Mouse (Mus musculus): ENCODE results near the gene F13b. TPM values are rescaled to one million over a fixed set of nuclear protein-coding genes. Genes with fewer than 3 reads are reported as not detected.

F13b gene
- polyA plus RNA-seq, 1 experiment from 2014 or later = not detected

DNA sequence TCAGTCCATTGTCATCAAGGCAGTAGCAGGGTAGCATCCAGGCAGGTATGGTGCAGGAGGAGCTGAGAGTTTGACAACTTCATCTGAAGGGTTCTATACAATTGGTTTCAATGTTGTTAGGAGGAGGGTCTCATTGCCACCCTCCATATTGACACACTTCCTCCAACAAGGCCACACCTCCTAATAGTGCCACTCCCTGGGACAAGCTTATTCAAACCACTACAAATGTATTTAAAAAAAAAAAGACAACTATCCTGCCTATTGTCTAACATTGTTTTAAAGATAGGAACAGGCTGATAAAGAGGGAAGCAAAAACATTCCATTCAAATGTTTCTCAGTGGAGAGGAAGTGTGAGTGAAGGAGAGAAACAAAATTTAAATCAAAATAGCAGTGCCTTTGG, 1.8 kb upstream of the F13b start:
- H3K27ac ChIP-seq (replicated peaks) = no peak overlapping the region
- peaks cover 14% of the 10 kb centered on the region for H3K36me3 ChIP-seq
- ATAC-seq (ENCODE audit: extremely low read depth, insufficient number of reproducible peaks, low FRiP score, low TSS enrichment) = no peak
- no peaks in the 10 kb centered on the region for H3K27me3 ChIP-seq (replicated peaks)
- H3K9me3 ChIP-seq = no peaks in the 10 kb centered on the region
- H3K4me1 ChIP-seq = no peaks in the 10 kb centered on the region
- H3K9ac ChIP-seq = no peak overlapping the region
- H3K4me3 ChIP-seq = no peak overlapping the region
- no peak overlapping the region for H3K4me2 ChIP-seq

DNA sequence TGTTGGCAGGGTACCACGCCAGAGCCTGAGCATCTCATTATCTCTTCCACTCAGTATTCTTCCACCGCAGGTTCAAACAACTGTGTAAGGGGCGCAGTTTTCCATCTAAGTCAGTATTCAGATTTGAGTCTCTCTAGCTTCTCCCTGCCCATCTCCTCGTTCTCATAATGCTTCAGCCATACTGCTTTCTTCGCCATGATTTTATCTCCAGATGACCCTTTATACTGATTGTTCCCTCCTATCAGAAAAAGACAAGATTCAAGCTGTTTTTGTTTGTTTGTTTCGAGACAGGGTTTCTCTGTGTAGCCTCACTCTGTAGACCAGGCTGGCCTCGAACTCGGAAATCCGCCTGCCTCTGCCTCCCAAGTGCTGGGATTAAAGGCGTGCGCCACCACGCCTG, 13.1 kb downstream of the F13b start:
- Histone ChIP-seq H3K27ac (replicated peaks) (no peak overlapping the region), H3K9ac (no peak overlapping the region), H3K4me1 (no peaks in the 10 kb centered on the region), H3K4me3 (no peak overlapping the region), H3K36me3 (no peaks in the 10 kb centered on the region), H3K27me3 (replicated peaks) (no peaks in the 10 kb centered on the region), H3K4me2 (no peak overlapping the region), H3K9me3 (no peaks in the 10 kb centered on the region)
- ATAC-seq (ENCODE audit: extremely low read depth, insufficient number of reproducible peaks, low FRiP score, low TSS enrichment) = no peak
- 84% methylated on average over 12 of the region's 12 CpGs for WGBS

DNA sequence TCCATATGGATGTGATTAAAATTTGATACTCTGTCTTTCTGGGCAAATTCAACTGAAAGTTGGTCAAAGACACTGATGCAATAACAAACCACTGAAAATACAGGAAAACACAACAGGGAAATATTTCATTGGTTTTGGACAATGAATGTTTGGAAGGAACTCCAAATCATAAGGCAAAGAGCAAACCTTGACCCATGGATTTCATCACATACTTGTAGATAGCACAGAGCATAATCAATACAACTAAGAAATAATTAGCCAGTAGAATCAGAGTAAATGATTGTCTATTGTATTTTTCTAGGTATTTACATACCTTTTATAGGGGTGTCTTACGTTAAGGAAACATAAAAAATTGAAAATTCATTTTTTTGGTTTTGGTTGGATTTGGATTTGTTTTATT, 47.0 kb downstream of the F13b start:
- H3K9me3 ChIP-seq = no peaks in the 10 kb centered on the region
- no peaks in the 10 kb centered on the region for H3K27me3 ChIP-seq (replicated peaks)
- 79% methylated on average over 1 of the region's 1 CpGs for WGBS
- no peaks in the 10 kb centered on the region for H3K36me3 ChIP-seq
- H3K27ac ChIP-seq (replicated peaks) = no peak overlapping the region
- H3K4me3 ChIP-seq = no peak overlapping the region
- no peak overlapping the region for H3K9ac ChIP-seq
- H3K4me1 ChIP-seq = no peaks in the 10 kb centered on the region
- no peak overlapping the region for H3K4me2 ChIP-seq
- no peak for ATAC-seq (ENCODE audit: extremely low read depth, insufficient number of reproducible peaks, low FRiP score, low TSS enrichment)

DNA sequence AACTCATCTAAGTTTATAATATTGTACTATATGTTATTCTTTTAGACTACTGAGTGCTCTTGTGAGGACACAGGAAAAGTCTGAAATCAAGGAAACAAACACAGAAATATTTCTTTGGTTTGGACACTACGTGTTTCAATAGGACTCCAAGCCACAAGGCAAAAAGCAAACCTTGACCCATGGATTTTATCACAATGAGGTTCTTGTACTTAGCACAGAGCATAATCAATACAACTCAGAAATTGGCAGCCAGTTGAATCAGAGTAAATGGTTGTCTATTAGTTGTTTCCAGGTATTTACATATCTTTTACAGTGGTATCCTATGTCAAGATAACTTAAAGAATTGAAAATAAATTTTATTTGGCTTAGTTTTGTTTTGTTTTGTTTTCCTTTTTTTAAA, 49.8 kb downstream of the F13b start:
- no peaks in the 10 kb centered on the region for H3K4me1 ChIP-seq
- no peak overlapping the region for H3K4me3 ChIP-seq
- 69% methylated on average over 1 of the region's 1 CpGs for WGBS
- no peak overlapping the region for H3K9ac ChIP-seq
- no peak overlapping the region for H3K27ac ChIP-seq (replicated peaks)
- no peak for ATAC-seq (ENCODE audit: extremely low read depth, insufficient number of reproducible peaks, low FRiP score, low TSS enrichment)
- no peaks in the 10 kb centered on the region for H3K9me3 ChIP-seq
- H3K36me3 ChIP-seq = no peaks in the 10 kb centered on the region
- no peak overlapping the region for H3K4me2 ChIP-seq
- no peaks in the 10 kb centered on the region for H3K27me3 ChIP-seq (replicated peaks)

DNA sequence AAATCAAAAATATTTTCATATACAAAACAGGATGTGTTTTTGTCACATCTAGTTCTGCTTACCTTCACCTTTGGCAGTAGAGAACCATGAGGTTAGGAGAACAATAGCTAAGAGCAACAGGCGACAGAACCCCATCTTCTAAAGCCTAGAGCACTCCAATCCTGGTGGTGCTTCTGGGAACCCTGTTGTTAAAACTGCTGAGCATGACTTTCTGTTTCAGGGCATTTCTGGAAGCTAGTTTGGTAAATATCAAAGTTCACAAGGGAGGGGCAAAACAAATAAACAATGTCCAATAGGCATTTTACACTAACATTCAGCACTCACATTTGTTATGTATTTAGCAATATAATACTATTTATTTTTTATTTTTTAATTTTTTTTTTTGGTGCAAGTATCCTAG, 58.5 kb downstream of the F13b start, which contains the start of gene Cfhr1:
Gene Cfhr1, minus strand, starts transcription at position 249 of the 400 bp plus-strand sequence.
- Histone ChIP-seq H3K27ac (replicated peaks) (no peak within 1 kb of the TSS), H3K9me3 (0 out of 2 replicates have a peak, but pooled peaks cover 4% of the 10 kb centered on the region), H3K27me3 (replicated peaks) (no peaks in the 10 kb centered on the region), H3K4me1 (no peaks in the 10 kb centered on the region), H3K9ac (no peak within 1 kb of the TSS), H3K4me2 (no peak within 1 kb of the TSS), H3K36me3 (no peaks in the 10 kb centered on the region), H3K4me3 (no peak within 1 kb of the TSS)
- 47% methylated on average over 1 of the region's 1 CpGs for WGBS
- ATAC-seq (ENCODE audit: extremely low read depth, insufficient number of reproducible peaks, low FRiP score, low TSS enrichment) = no peak

Other genes starting within 250 kb of the F13b start
- 0.12 and 0.27 TPM in 2 replicates for gene Crb1, start 124.6 kb upstream of the F13b start, polyA plus RNA-seq (2015; fragmentation: Nextera tagmentation; extraction: Ambion mirVana)
- 5.0 and 6.0 TPM in 2 replicates for gene Zbtb41, start 79.4 kb upstream of the F13b start, polyA plus RNA-seq (2015; fragmentation: Nextera tagmentation; extraction: Ambion mirVana)
- gene Aspm, start 46.9 kb upstream of the F13b start, polyA plus RNA-seq (2015; fragmentation: Nextera tagmentation; extraction: Ambion mirVana) = 9.8 and 10.1 TPM in 2 replicates
- gene Cfhr1, start 58.6 kb downstream of the F13b start, polyA plus RNA-seq (2015; fragmentation: Nextera tagmentation; extraction: Ambion mirVana) = not detected in 2 replicates

Measured in heart, embryonic 13.5 days (tissue).